Mouse (Mus musculus) MEL (cell line): ENCODE data around the gene Slc6a9. TPM values are rescaled to one million over a fixed set of nuclear protein-coding genes. Genes with fewer than 3 reads are reported as not detected.
A peak's percentile ranks its signal among the peaks of the same experiment; 100 is the strongest.

Source experiments
- DNase-seq: peaks from one replicate; pipeline ENCODE4 v3.0.0; 2011; ENCODE audit warnings: low read depth, low spot score
- H3K27ac ChIP-seq: 2 replicates; pipeline ENCODE4 v1.5.1; 2012; ENCODE audit warnings: low read depth, mild to moderate bottlenecking, control low read depth, low read length, moderate library complexity; ENCODE audit not compliant: control insufficient read depth
- H3K27me3 ChIP-seq, 2 experiments: fragments of 150-350 bp in 1 of 2; sonication (generic) in 1 of 2; 2 replicates each; pipeline ENCODE4 v1.6.1; 2012; ENCODE audit warnings: low read length in 2 of 2, mild to moderate bottlenecking in 2 of 2, improper control_type of control experiment in 1 of 2, moderate library complexity in 1 of 2; ENCODE audit not compliant: insufficient read depth in 2 of 2, control insufficient read depth in 1 of 2
- H3K36me3 ChIP-seq, 2 experiments: 2 replicates each; pipeline ENCODE4 v1.6.1; 2012 to 2014; ENCODE audit warnings: low read length in 2 of 2, improper control_type of control experiment in 1 of 2, inconsistent platforms in 1 of 2, mild to moderate bottlenecking in 1 of 2; ENCODE audit not compliant: insufficient read depth in 2 of 2, control insufficient read depth in 1 of 2
- H3K4me1 ChIP-seq, 2 experiments: fragments of 150-350 bp in 1 of 2; sonication (generic) in 1 of 2; 2 replicates each; pipeline ENCODE4 v1.6.1; 2012; ENCODE audit warnings: low read length in 2 of 2, improper control_type of control experiment in 1 of 2, mild to moderate bottlenecking in 1 of 2; ENCODE audit not compliant: insufficient read depth in 2 of 2, control insufficient read depth in 1 of 2
- H3K4me3 ChIP-seq, 2 experiments: fragments of 150-350 bp in 1 of 2; sonication (generic) in 1 of 2; 2 replicates each; pipeline ENCODE4 v1.5.1; 2012; ENCODE audit warnings: low read depth in 2 of 2, low read length in 2 of 2, mild to moderate bottlenecking in 2 of 2, moderate library complexity in 2 of 2, control low read depth in 1 of 2, improper control_type of control experiment in 1 of 2; ENCODE audit not compliant: control insufficient read depth in 1 of 2, insufficient read depth in 1 of 2
- H3K79me2 ChIP-seq: 2 replicates; pipeline ENCODE4 v1.6.1; 2012; ENCODE audit warnings: mild to moderate bottlenecking, low read length, moderate library complexity; ENCODE audit not compliant: control insufficient read depth, poor library complexity, insufficient read depth
- H3K9ac ChIP-seq: 2 replicates; pipeline ENCODE4 v1.6.1; 2012; ENCODE audit warnings: low read depth, mild to moderate bottlenecking, control low read depth, low read length, moderate library complexity; ENCODE audit not compliant: control insufficient read depth, poor library complexity, severe bottlenecking
- H3K9me3 ChIP-seq: fragments of 150-350 bp; sonication (generic); replicated peaks from 2 replicates; pipeline ENCODE4 v1.6.1; 2012; ENCODE audit warnings: mild to moderate bottlenecking, low read length, improper control_type of control experiment, moderate library complexity; ENCODE audit not compliant: insufficient read depth
- BHLHE40 ChIP-seq: IDR thresholded peaks from 2 replicates; pipeline ENCODE4 v1.6.1; 2012; ENCODE audit warnings: low read depth, mild to moderate bottlenecking, inconsistent platforms, low read length, improper control_type of control experiment, borderline replicate concordance
- ELF1 ChIP-seq: IDR thresholded peaks from 2 replicates; pipeline ENCODE4 v1.6.1; 2014; ENCODE audit warnings: low read depth, mild to moderate bottlenecking, inconsistent platforms, low read length, improper control_type of control experiment, moderate library complexity
- EP300 ChIP-seq, 2 experiments: IDR thresholded peaks; 2 replicates each; pipeline ENCODE4 v1.6.1; 2011; ENCODE audit warnings: improper control_type of control experiment in 2 of 2, low read length in 2 of 2, low read depth in 1 of 2, mild to moderate bottlenecking in 1 of 2
- ETS1 ChIP-seq: IDR thresholded peaks from 2 replicates; pipeline ENCODE4 v1.6.1; 2012; ENCODE audit warnings: low read depth, mild to moderate bottlenecking, inconsistent platforms, low read length, improper control_type of control experiment, moderate library complexity
- GABPA ChIP-seq: IDR thresholded peaks from 2 replicates; pipeline ENCODE4 v1.6.1; 2012; ENCODE audit warnings: low read depth, mild to moderate bottlenecking, inconsistent platforms, low read length, improper control_type of control experiment, moderate library complexity
- GATA1 ChIP-seq: IDR thresholded peaks from 2 replicates; pipeline ENCODE4 v1.6.1; 2011; ENCODE audit warnings: low read depth, low read length, improper control_type of control experiment
- HCFC1 ChIP-seq: IDR thresholded peaks from 2 replicates; pipeline ENCODE4 v1.6.1; 2012; ENCODE audit warnings: low read depth, mild to moderate bottlenecking, inconsistent platforms, low read length, improper control_type of control experiment, moderate library complexity
- MAX ChIP-seq: IDR thresholded peaks from 2 replicates; pipeline ENCODE4 v1.6.1; 2011; ENCODE audit warnings: low read length, improper control_type of control experiment
- MAZ ChIP-seq: IDR thresholded peaks from 2 replicates; pipeline ENCODE4 v1.6.1; 2012; ENCODE audit warnings: low read depth, mild to moderate bottlenecking, inconsistent platforms, low read length, improper control_type of control experiment
- MYB ChIP-seq: IDR thresholded peaks from 2 replicates; pipeline ENCODE4 v1.6.1; 2011; ENCODE audit warnings: mild to moderate bottlenecking, low read depth, low read length, improper control_type of control experiment
- MYC ChIP-seq: IDR thresholded peaks from 2 replicates; pipeline ENCODE4 v1.6.1; 2011; ENCODE audit warnings: low read depth, mild to moderate bottlenecking, low read length, improper control_type of control experiment, moderate library complexity
- NELFE ChIP-seq: IDR thresholded peaks from 2 replicates; pipeline ENCODE4 v1.6.1; 2011; ENCODE audit warnings: low read depth, low read length, improper control_type of control experiment
- NRF1 ChIP-seq: IDR thresholded peaks from 2 replicates; pipeline ENCODE4 v1.6.1; 2014; ENCODE audit warnings: low read depth, mild to moderate bottlenecking, inconsistent platforms, low read length, improper control_type of control experiment, moderate library complexity; ENCODE audit not compliant: poor library complexity, insufficient read depth, severe bottlenecking
- POLR2A ChIP-seq, 2 experiments: IDR thresholded peaks; 2 replicates each; pipeline ENCODE4 v1.6.1; 2011 to 2012; ENCODE audit warnings: low read length in 2 of 2, mild to moderate bottlenecking in 2 of 2, control low read depth in 1 of 2, improper control_type of control experiment in 1 of 2, low read depth in 1 of 2, moderate library complexity in 1 of 2; ENCODE audit not compliant: control insufficient read depth in 1 of 2, insufficient read depth in 1 of 2, poor library complexity in 1 of 2
- POLR2AphosphoS5 ChIP-seq: IDR thresholded peaks from 2 replicates; pipeline ENCODE4 v1.6.1; 2012; ENCODE audit warnings: low read depth, borderline replicate concordance, mild to moderate bottlenecking, inconsistent platforms, low read length, moderate library complexity, mixed read lengths
- SIN3A ChIP-seq: IDR thresholded peaks from 2 replicates; pipeline ENCODE4 v1.6.1; 2012; ENCODE audit warnings: low read length, improper control_type of control experiment, inconsistent platforms
- TAL1 ChIP-seq: IDR thresholded peaks from 2 replicates; pipeline ENCODE4 v1.6.1; 2012; ENCODE audit warnings: mild to moderate bottlenecking, inconsistent platforms, low read length, moderate library complexity, mixed read lengths
- TBP ChIP-seq: IDR thresholded peaks from 2 replicates; pipeline ENCODE4 v1.8.0; 2011; ENCODE audit warnings: low read depth, low read length, improper control_type of control experiment
- TCF12 ChIP-seq: IDR thresholded peaks from 2 replicates; pipeline ENCODE4 v1.6.1; 2014; ENCODE audit warnings: low read depth, mild to moderate bottlenecking, inconsistent platforms, low read length, improper control_type of control experiment, moderate library complexity
- UBTF ChIP-seq: IDR thresholded peaks from 2 replicates; pipeline ENCODE4 v1.6.1; 2012; ENCODE audit warnings: low read depth, mild to moderate bottlenecking, inconsistent platforms, low read length, improper control_type of control experiment, moderate library complexity, borderline replicate concordance; ENCODE audit not compliant: insufficient read depth
- USF1 ChIP-seq: IDR thresholded peaks from 2 replicates; pipeline ENCODE4 v1.6.1; 2014; ENCODE audit warnings: low read depth, mild to moderate bottlenecking, inconsistent platforms, low read length, improper control_type of control experiment, moderate library complexity
- ZKSCAN1 ChIP-seq: IDR thresholded peaks from 2 replicates; pipeline ENCODE4 v1.6.1; 2012; ENCODE audit warnings: low read depth, mild to moderate bottlenecking, inconsistent platforms, low read length, improper control_type of control experiment, moderate library complexity
- ZNF384 ChIP-seq: IDR thresholded peaks from 2 replicates; pipeline ENCODE4 v1.6.1; 2012; ENCODE audit warnings: low read depth, mild to moderate bottlenecking, inconsistent platforms, low read length, improper control_type of control experiment
- polyA plus RNA-seq, 2 experiments: library from polyadenylated mRNA; stranded (reverse) in 1 of 2; unstranded in 1 of 2; fragments of >175 nt in 1 of 2; fragments of >200 nt in 1 of 2; gene quantifications; 2 replicates each; pipeline versions ENCODE4 v1.2.1 to v1.2.4; 2012; ENCODE audit warnings: low replicate concordance in 2 of 2, low read depth in 1 of 2; ENCODE audit not compliant: insufficient read length in 2 of 2, insufficient read depth in 1 of 2, missing spikeins in 1 of 2
- total RNA-seq: library from RNA; depleted of rRNA; stranded (reverse); fragments of 300-350 nt; gene quantifications from 2 replicates; pipeline ENCODE4 v1.2.3, GENCODE M21; 2012

The Slc6a9 gene
- total and polyA plus RNA-seq, 3 experiments: 3.2 to 21.2 TPM; not detected in 1

- TF ChIP-seq MAZ (peak; percentile 74), MAX (no peak), ZNF384 (no peak), MYC (no peak), POLR2A (IDR thresholded peaks at IDR 0.05; ENCODE audit: control insufficient read depth in 1 of 2, insufficient read depth in 1 of 2, low read depth in 1 of 2, low read length in 2 of 2, poor library complexity in 1 of 2) (peak in 1 of 2 experiments; percentile 41; a peak in 2 of 4 replicates), TCF12 (peak; percentile 50; the same call in 1 of the 2 replicates), GABPA (no peak), ELF1 (no peak), MYB (no peak)
Observed at GRCm38 (mm10) chr4:117834845-117835530, 682 bp downstream of the Slc6a9 start (continued).

GRCm38 (mm10) chr4:117835531-117836111 lies 1.3 kb downstream of the Slc6a9 start:
- Histone ChIP-seq H3K27ac (peak overlapping the region; percentile 78), H3K36me3 (peaks cover 0 to 41% of the 10 kb centered on the region in 2 experiments; a peak in 2 of 4 replicates), H3K4me3 (peak overlapping the region; percentile 65 to 100), H3K79me2 (peaks cover 3% of the 10 kb centered on the region; the same call in 1 of the 2 replicates), H3K27me3 (no peaks in the 10 kb centered on the region), H3K9ac (peak overlapping the region; percentile 72), H3K9me3 (no peaks in the 10 kb centered on the region), H3K4me1 (peaks cover 36 to 49% of the 10 kb centered on the region in 2 experiments)
- peak; percentile 78 for DNase-seq
- TF ChIP-seq BHLHE40: no peak; the same call in 1 of the 2 replicates
- no peak for TF ChIP-seq NRF1
- TF ChIP-seq ZKSCAN1: no peak
- peak; percentile 46; the same call in 1 of the 2 replicates for TF ChIP-seq GATA1
- TF ChIP-seq MAX: peak; percentile 63
- peak; percentile 35; the same call in 1 of the 2 replicates for TF ChIP-seq NELFE
- peak; percentile 89; the same call in 1 of the 2 replicates for TF ChIP-seq UBTF
- 0 out of 2 replicates have a peak, but pooled peaks have one; percentile 53 for TF ChIP-seq TBP
- no peak for TF ChIP-seq USF1
- TF ChIP-seq HCFC1: no peak
- peak; percentile 83 for TF ChIP-seq TAL1
- TF ChIP-seq SIN3A: peak; percentile 74
- peak; percentile 90 for TF ChIP-seq POLR2AphosphoS5
- TF ChIP-seq ETS1: peak; percentile 41
- TF ChIP-seq EP300 (IDR thresholded peaks at IDR 0.05; ENCODE audit: low read depth in 1 of 2, low read length in 2 of 2): peak; percentile 11 to 75; a peak in 3 of 4 replicates
- peak; percentile 77 for TF ChIP-seq TCF12
